Mouse (Mus musculus): Measurements from ENCODE around the gene Spin2c. TPM values are rescaled to one million over a fixed set of nuclear protein-coding genes. Genes with fewer than 3 reads are reported as not detected.

Spin2c gene
- total RNA-seq (2021): 1 to 10 TPM; 5.7 to 9.3 TPM
- long read RNA-seq, experiment 1, transcript Spin2c-201 (2 exons, 1,309 nt): major isoform, 5 of 7 reads
- long read RNA-seq, experiment 1, partial matches to known transcripts: 0 of 7 reads
- long read RNA-seq, experiment 1, other reads (novel, unspliced or antisense): 1 of 7 reads
- long read RNA-seq, experiment 2, partial matches to known transcripts: 1 of 7 reads
- long read RNA-seq, experiment 2, other reads (novel, unspliced or antisense): 0 of 7 reads

DNA sequence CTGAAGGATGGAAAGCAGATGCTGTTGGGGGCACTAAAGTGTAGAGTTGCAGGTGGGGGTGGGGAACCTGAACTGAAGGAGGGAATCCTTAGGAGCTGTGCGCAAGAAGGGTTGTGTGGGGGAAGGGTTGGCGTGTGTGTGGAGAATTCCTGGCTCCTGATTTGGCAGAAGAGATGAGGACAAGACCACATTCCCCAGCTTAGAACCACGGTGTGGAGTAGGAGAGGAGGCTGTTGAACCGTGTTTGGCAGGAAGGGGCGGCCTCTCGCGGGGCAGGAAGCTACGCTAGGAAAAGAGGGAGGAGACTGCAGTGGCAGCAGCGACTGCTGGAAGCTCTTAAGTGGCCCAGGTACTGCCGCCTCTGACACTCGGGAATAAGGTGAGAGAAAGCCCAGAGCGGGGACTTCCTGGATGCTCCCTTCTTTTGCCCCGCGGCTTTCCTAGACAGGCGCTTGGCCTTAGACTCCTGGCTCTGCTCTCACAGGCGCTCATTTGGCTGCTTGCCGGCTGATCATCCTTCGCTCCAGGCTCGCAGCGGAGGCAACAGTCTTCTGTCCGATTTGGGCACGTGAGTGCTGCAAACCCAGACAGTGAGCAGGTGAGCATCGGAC is at the start of gene Spin2c:
Spin2c (plus strand) TSS at position 275 of the 611 bp plus-strand sequence.
- DNase-seq (ENCODE audit: low spot score in 2 of 2): peak; percentile 16 to 22

DNA sequence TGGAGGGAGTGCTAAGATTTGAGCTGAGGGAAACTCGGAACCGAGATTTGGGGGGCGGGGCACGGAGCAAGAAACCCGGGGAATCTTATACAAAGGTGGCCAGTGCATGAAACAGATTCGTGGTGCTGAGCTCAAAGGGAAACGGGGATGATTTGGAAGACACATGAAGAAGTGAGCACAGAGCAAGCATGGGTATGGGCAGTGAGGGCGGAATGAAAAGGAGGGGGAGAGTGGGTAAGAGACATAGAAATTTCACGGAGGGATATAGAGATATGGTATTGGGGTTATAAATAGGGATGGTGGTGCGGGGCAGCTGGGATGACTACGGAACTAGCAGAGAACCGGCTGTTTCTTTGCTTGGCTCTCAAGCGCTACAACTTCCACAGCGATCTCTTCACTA is 581 bp downstream of the Spin2c start:
- DNase-seq (ENCODE audit: low spot score in 2 of 2): peak in 1 of 2 experiments; percentile 2

Other genes with a start within 250 kb of the Spin2c start
- 1 to 10 TPM; 5.2 to 6.5 TPM for gene Kctd12b, start 135.8 kb upstream of the Spin2c start, total RNA-seq (2021)
- gene Nbdy, start 108.6 kb upstream of the Spin2c start, total RNA-seq (2021): 10 to 100 TPM; 55.1 to 57.9 TPM
- not detected for gene Samt1, start 180.4 kb downstream of the Spin2c start, total RNA-seq (2021)
- gene 4921511M17Rik, start 201.6 kb downstream of the Spin2c start, total RNA-seq (2021): not detected
- not detected for gene Gm10057, start 222.8 kb downstream of the Spin2c start, total RNA-seq (2021)